Mouse (Mus musculus) mesoderm, embryonic 11.5 days (tissue): ENCODE data around the gene Galnt17.
A peak's percentile ranks its signal among the peaks of the same experiment; 100 is the strongest.

ENCODE experiments used
- DNase-seq: peaks from one replicate; pipeline ENCODE4 v3.0.0-alpha.2; 2012; ENCODE audit warnings: low read depth, low spot score

Gene Galnt17

GRCm38 (mm10) chr5:131120296-131120840 is 187.9 kb downstream of the Galnt17 start:
- no peak for DNase-seq

- no peak for DNase-seq
These were observed 188.4 kb downstream of the Galnt17 start for GRCm38 (mm10) chr5:131119896-131120295.

- no peak for DNase-seq
These were observed 190.8 kb downstream of the Galnt17 start for GRCm38 (mm10) chr5:131117391-131118040.

- peak; percentile 10 for DNase-seq
These were observed 194.3 kb downstream of the Galnt17 start for GRCm38 (mm10) chr5:131113850-131114470.

GRCm38 (mm10) chr5:131107188-131107587 is 201.1 kb downstream of the Galnt17 start:
- DNase-seq, result no peak

- DNase-seq, result no peak
These were observed 211.5 kb downstream of the Galnt17 start for GRCm38 (mm10) chr5:131096824-131097223.

- DNase-seq, result no peak
These were observed 212.7 kb downstream of the Galnt17 start for GRCm38 (mm10) chr5:131095635-131096034.

- DNase-seq, result peak; percentile 30
These were observed 213.5 kb downstream of the Galnt17 start for GRCm38 (mm10) chr5:131094771-131095170.

GRCm38 (mm10) chr5:131094138-131094537 is 214.2 kb downstream of the Galnt17 start:
- no peak for DNase-seq

GRCm38 (mm10) chr5:131089876-131090275 is 218.4 kb downstream of the Galnt17 start:
- peak; percentile 18 for DNase-seq

- no peak for DNase-seq
These were observed 219.4 kb downstream of the Galnt17 start for GRCm38 (mm10) chr5:131088866-131089265.

GRCm38 (mm10) chr5:131083072-131083657 is 225.1 kb downstream of the Galnt17 start:
- no peak for DNase-seq

GRCm38 (mm10) chr5:131077682-131078081 is 230.6 kb downstream of the Galnt17 start:
- no peak for DNase-seq

GRCm38 (mm10) chr5:131075795-131076194 is 232.5 kb downstream of the Galnt17 start:
- no peak for DNase-seq

- DNase-seq, result no peak
These were observed 234.0 kb downstream of the Galnt17 start for GRCm38 (mm10) chr5:131074295-131074694.

GRCm38 (mm10) chr5:131065174-131065573 is 243.1 kb downstream of the Galnt17 start:
- DNase-seq, result no peak

GRCm38 (mm10) chr5:131048505-131048904 is 259.8 kb downstream of the Galnt17 start:
- DNase-seq, result no peak

GRCm38 (mm10) chr5:131043130-131043529 is 265.2 kb downstream of the Galnt17 start:
- DNase-seq, result no peak

GRCm38 (mm10) chr5:131040441-131040840 is 267.9 kb downstream of the Galnt17 start:
- DNase-seq, result no peak

GRCm38 (mm10) chr5:131039611-131040313 is 268.5 kb downstream of the Galnt17 start:
- DNase-seq, result no peak

- DNase-seq, result no peak
These were observed 283.8 kb downstream of the Galnt17 start for GRCm38 (mm10) chr5:131024506-131024905.

GRCm38 (mm10) chr5:131022396-131022993 is 285.8 kb downstream of the Galnt17 start:
- DNase-seq, result no peak
